Mouse (Mus musculus) mouse trophoblast stem cell (cell line): Measurements from ENCODE around the gene Leng9.

Experiments used
- in situ Hi-C, 2 experiments: fragments of 300-500 bp; cut with MseI, MboI; formaldehyde crosslinking; loops; 2 replicates in 1 of 2; 3 replicates in 1 of 2; pipeline ENCODE4 v1.15.1; 2025

Leng9 gene

GRCm38 (mm10) chr7:4126992-4127785 lies 23.0 kb downstream of the Leng9 start:
- in situ Hi-C loops: loop anchor here (5.0 to 25.0 kb wide), 3 partner anchors 308 to 415 kb away; partner anchors contain the start of genes Pirb (in 1 of the 2) and Rps9 (in 1 of the 2)

GRCm38 (mm10) chr7:4125306-4125705 lies 24.9 kb downstream of the Leng9 start:
- in situ Hi-C loops: loop anchor here (5.0 to 25.0 kb wide), 3 partner anchors 309 to 413 kb away; partner anchors contain the start of genes Pirb (in 1 of the 2) and Rps9 (in 1 of the 2)

GRCm38 (mm10) chr7:4124856-4125255 lies 25.3 kb downstream of the Leng9 start:
- in situ Hi-C loops: loop anchor here (5.0 to 25.0 kb wide), 4 partner anchors 310 to 413 kb away; partner anchors contain the start of genes Pirb (in 1 of the 2) and Rps9 (in 1 of the 2)

- in situ Hi-C loops: loop anchor here in 1 of 2 experiments (10.0 to 25.0 kb wide), 2 partner anchors 310 to 312 kb away; no protein-coding TSS in a partner anchor
These were observed 25.8 kb downstream of the Leng9 start for GRCm38 (mm10) chr7:4124315-4124759.

- in situ Hi-C loops: loop anchor here in 1 of 2 experiments (10.0 to 25.0 kb wide), 2 partner anchors 311 kb away; no protein-coding TSS in a partner anchor
These were observed 26.4 kb downstream of the Leng9 start for GRCm38 (mm10) chr7:4123732-4124131.

GRCm38 (mm10) chr7:4122783-4123182 lies 27.4 kb downstream of the Leng9 start:
- in situ Hi-C loops: loop anchor here in 1 of 2 experiments (10.0 to 25.0 kb wide), 2 partner anchors 310 to 312 kb away; no protein-coding TSS in a partner anchor

- in situ Hi-C loops: loop anchor here in 1 of 2 experiments (10.0 to 25.0 kb wide), 2 partner anchors 310 to 313 kb away; no protein-coding TSS in a partner anchor
These were observed 28.0 kb downstream of the Leng9 start for GRCm38 (mm10) chr7:4122076-4122768.

GRCm38 (mm10) chr7:4119976-4120921 lies 29.9 kb downstream of the Leng9 start:
- in situ Hi-C loops: loop anchor here in 1 of 2 experiments (10.0 to 25.0 kb wide), 2 partner anchors 308 to 315 kb away; no protein-coding TSS in a partner anchor

- in situ Hi-C loops: loop anchor here in 1 of 2 experiments (25.0 kb wide), 1 partner anchor 307 kb away; no protein-coding TSS in a partner anchor
These were observed 30.8 kb downstream of the Leng9 start, which contains the start of gene Ttyh1 for GRCm38 (mm10) chr7:4119344-4119902. Ttyh1 (plus strand) TSS chr7:4119408.

GRCm38 (mm10) chr7:4117050-4117814 lies 32.9 kb downstream of the Leng9 start:
- in situ Hi-C loops: loop anchor here in 1 of 2 experiments (25.0 kb wide), 1 partner anchor 305 kb away; no protein-coding TSS in a partner anchor

- in situ Hi-C loops: loop anchor here in 1 of 2 experiments (25.0 kb wide), 1 partner anchor 299 kb away; no protein-coding TSS in a partner anchor
These were observed 38.4 kb downstream of the Leng9 start for GRCm38 (mm10) chr7:4111766-4112165.

GRCm38 (mm10) chr7:4103411-4103810 lies 46.8 kb downstream of the Leng9 start:
- in situ Hi-C loops: loop anchor here in 1 of 2 experiments (25.0 kb wide), 1 partner anchor 291 kb away; no protein-coding TSS in a partner anchor

- in situ Hi-C loops: loop anchor here in 1 of 2 experiments (25.0 kb wide), 1 partner anchor 289 kb away; no protein-coding TSS in a partner anchor
These were observed 49.0 kb downstream of the Leng9 start for GRCm38 (mm10) chr7:4101144-4101543.

GRCm38 (mm10) chr7:4098832-4099231 lies 51.3 kb downstream of the Leng9 start:
- in situ Hi-C loops: no loop called here

- in situ Hi-C loops: no loop called here
These were observed 51.9 kb downstream of the Leng9 start for GRCm38 (mm10) chr7:4098301-4098700.
